8 mouse cellular contexts compared by ENCODE assay signal in the genomic region with DNA sequence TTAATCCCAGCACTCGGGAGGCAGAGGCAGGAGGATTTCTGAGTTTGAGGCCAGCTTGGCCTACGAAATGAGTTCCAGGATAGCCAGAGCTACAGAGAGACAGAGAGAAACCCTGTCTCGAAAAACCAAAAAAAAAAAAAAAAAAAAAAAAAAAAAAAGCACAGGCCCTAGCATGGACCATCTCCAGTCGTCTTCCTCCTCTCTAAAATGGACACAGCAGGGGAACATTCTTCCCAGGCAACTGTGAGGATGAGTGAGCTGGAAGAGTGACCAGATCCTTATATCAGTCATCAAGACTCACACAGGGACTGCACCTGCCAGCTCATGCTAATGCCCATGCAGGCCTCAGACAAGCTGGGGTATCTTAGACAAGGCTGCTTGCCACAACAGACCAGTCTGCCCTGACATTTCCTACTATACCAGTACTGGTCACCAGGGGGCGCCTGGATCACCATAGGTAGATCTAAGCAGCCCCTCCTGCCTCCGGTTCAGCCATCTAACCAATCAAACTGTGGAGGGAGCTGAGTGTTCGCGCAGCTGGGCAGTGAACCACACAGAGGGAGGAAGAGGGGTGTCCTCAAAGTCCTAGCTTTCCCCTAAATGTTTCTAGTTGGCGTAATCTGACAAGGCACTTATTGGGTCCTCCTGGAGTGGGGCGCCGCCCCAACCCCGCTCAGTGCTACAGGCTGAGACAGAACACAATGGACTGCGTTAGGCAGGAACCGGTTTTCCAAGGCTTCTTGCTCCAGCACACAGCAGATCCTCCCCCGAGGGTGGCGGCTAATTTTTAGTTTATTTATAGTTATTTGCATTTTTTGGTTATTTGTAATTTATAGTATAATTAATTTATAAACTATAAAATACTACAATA. TPM values are rescaled to one million over a fixed set of nuclear protein-coding genes. Genes with fewer than 3 reads are reported as not detected.
DNase-seq lines count a peak whose midpoint lies in the region; ATAC-seq and TF ChIP-seq lines count a peak whose summit lies in the region.

No protein-coding gene starts in this region.

- H3K4me3 ChIP-seq in C2C12 (ENCODE audit: insufficient read depth, poor library complexity, severe bottlenecking), result no peak overlapping the region
- peak overlapping the region; percentile 39 for H3K4me3 ChIP-seq in heart, embryonic 12.5 days
- H3K4me3 ChIP-seq in kidney, postnatal 0 days (replicated peaks; ENCODE audit: low read depth, low read length), result no peak overlapping the region
- H3K4me3 ChIP-seq in liver, embryonic 11.5 days (ENCODE audit: low read depth, low read length), result peak overlapping the region; percentile 31; the same call in 1 of the 2 replicates
- H3K4me3 ChIP-seq in stomach, embryonic 15.5 days (replicated peaks), result peak overlapping the region; percentile 35

- no peaks in the 10 kb centered on the region for H3K4me1 ChIP-seq in heart, embryonic 12.5 days (replicated peaks)
- H3K4me1 ChIP-seq in kidney, postnatal 0 days (replicated peaks; ENCODE audit: insufficient read depth, low read length), result no peaks in the 10 kb centered on the region
- H3K4me1 ChIP-seq in liver, embryonic 11.5 days (replicated peaks; ENCODE audit: control insufficient read depth, insufficient read depth, low read length), result no peaks in the 10 kb centered on the region
- no peaks in the 10 kb centered on the region for H3K4me1 ChIP-seq in stomach, embryonic 15.5 days

- H3K79me2 ChIP-seq in C2C12 (ENCODE audit: control insufficient read depth, insufficient read depth), result no peaks in the 10 kb centered on the region

- peak overlapping the region; percentile 73 for H3K4me2 ChIP-seq in heart, embryonic 12.5 days
- H3K4me2 ChIP-seq in kidney, postnatal 0 days (ENCODE audit: low read length), result peak overlapping the region; percentile 59
- peak overlapping the region; percentile 66 for H3K4me2 ChIP-seq in liver, embryonic 11.5 days
- H3K4me2 ChIP-seq in stomach, embryonic 15.5 days, result peak overlapping the region; percentile 71

- no peaks in the 10 kb centered on the region for H3K36me3 ChIP-seq in C2C12 (ENCODE audit: control insufficient read depth, insufficient read depth)
- no peaks in the 10 kb centered on the region for H3K36me3 ChIP-seq in heart, embryonic 12.5 days
- H3K36me3 ChIP-seq in kidney, postnatal 0 days (ENCODE audit: insufficient read depth, low read length), result no peaks in the 10 kb centered on the region
- H3K36me3 ChIP-seq in liver, embryonic 11.5 days (ENCODE audit: control insufficient read depth, insufficient read depth, low read length), result no peaks in the 10 kb centered on the region
- no peaks in the 10 kb centered on the region for H3K36me3 ChIP-seq in stomach, embryonic 15.5 days

- no peaks in the 10 kb centered on the region for H3K27me3 ChIP-seq in C2C12 (ENCODE audit: control insufficient read depth, insufficient read depth, insufficient read length)
- no peaks in the 10 kb centered on the region for H3K27me3 ChIP-seq in heart, embryonic 12.5 days (replicated peaks)
- H3K27me3 ChIP-seq in kidney, postnatal 0 days (ENCODE audit: insufficient read depth, low read length), result no peaks in the 10 kb centered on the region
- no peaks in the 10 kb centered on the region for H3K27me3 ChIP-seq in liver, embryonic 11.5 days (replicated peaks; ENCODE audit: control insufficient read depth, insufficient read depth, low read length)
- H3K27me3 ChIP-seq in stomach, embryonic 15.5 days (replicated peaks), result no peaks in the 10 kb centered on the region

- H3K9ac ChIP-seq in heart, embryonic 12.5 days, result no peak overlapping the region
- no peak overlapping the region for H3K9ac ChIP-seq in kidney, postnatal 0 days (ENCODE audit: low read depth, low read length)
- H3K9ac ChIP-seq in liver, embryonic 11.5 days (ENCODE audit: low read depth, low read length), result no peak overlapping the region
- peak overlapping the region; percentile 32; the same call in 1 of the 2 replicates for H3K9ac ChIP-seq in stomach, embryonic 15.5 days

- no peak overlapping the region for H3K27ac ChIP-seq in heart, embryonic 12.5 days (ENCODE audit: poor library complexity, severe bottlenecking)
- peak overlapping the region; percentile 47; the same call in 1 of the 2 replicates for H3K27ac ChIP-seq in kidney, postnatal 0 days
- no peak overlapping the region for H3K27ac ChIP-seq in liver, embryonic 11.5 days (ENCODE audit: low read depth, low read length)
- H3K27ac ChIP-seq in stomach, embryonic 15.5 days, result peak overlapping the region; percentile 79

- DNase-seq in brain, embryonic 14.5 days (ENCODE audit: low read depth), result peak; percentile 98
- DNase-seq in kidney, postnatal 0 days (ENCODE audit: low spot score), result peak; percentile 97
- DNase-seq in liver, embryonic 11.5 days (ENCODE audit: low spot score), result peak; percentile 93
- DNase-seq in natural killer cell, adult 2 months (ENCODE audit: low spot score in 2 of 2), result peak; percentile 94 to 95

- H3K79me3 ChIP-seq in C2C12 (ENCODE audit: low read depth), result no peaks in the 10 kb centered on the region

- 21% methylated on average over 16 of the region's 16 CpGs for WGBS in heart, embryonic 12.5 days
- WGBS in kidney, postnatal 0 days, result 22% methylated on average over 16 of the region's 16 CpGs
- 22% methylated on average over 16 of the region's 16 CpGs for WGBS in liver, embryonic 11.5 days
- 19% methylated on average over 16 of the region's 16 CpGs for WGBS in stomach, embryonic 15.5 days

- peak; percentile 77 for ATAC-seq in erythroid progenitor cell, adult 5-6 weeks (replicated peaks; ENCODE audit: low FRiP score, poor library complexity, severe bottlenecking)
- peak; percentile 82 for ATAC-seq in heart, embryonic 12.5 days (ENCODE audit: insufficient number of reproducible peaks, low FRiP score)
- peak; percentile 91 for ATAC-seq in kidney, postnatal 0 days (replicated peaks; ENCODE audit: low FRiP score, low read depth)
- peak; percentile 86 for ATAC-seq in liver, embryonic 11.5 days (replicated peaks; ENCODE audit: low FRiP score)
- peak; percentile 91 for ATAC-seq in stomach, embryonic 15.5 days (ENCODE audit: insufficient read depth, low FRiP score, low read depth)

- H3ac ChIP-seq in C2C12 (ENCODE audit: control insufficient read depth, insufficient read length, low read depth), result peak overlapping the region; percentile 1

- no peaks in the 10 kb centered on the region for H3K9me3 ChIP-seq in heart, embryonic 12.5 days (replicated peaks)
- H3K9me3 ChIP-seq in kidney, postnatal 0 days (replicated peaks; ENCODE audit: low read length), result no peaks in the 10 kb centered on the region
- H3K9me3 ChIP-seq in liver, embryonic 11.5 days (ENCODE audit: control insufficient read depth, low read length), result no peaks in the 10 kb centered on the region
- H3K9me3 ChIP-seq in stomach, embryonic 15.5 days, result no peaks in the 10 kb centered on the region

- TF ChIP-seq POLR2A in brain, embryonic 14.5 days (IDR thresholded peaks at IDR 0.05; ENCODE audit: borderline replicate concordance, extremely low read depth, insufficient read depth, insufficient read length, poor library complexity, severe bottlenecking), result peak; percentile 19; the same call in 1 of the 2 replicates

- TF ChIP-seq CTCF in C2C12 (IDR thresholded peaks at IDR 0.05; ENCODE audit: control insufficient read depth, insufficient read depth, insufficient read length), result peak; percentile 76
- TF ChIP-seq CTCF in brain, embryonic 14.5 days (IDR thresholded peaks at IDR 0.05; ENCODE audit: borderline replicate concordance, extremely low read depth, insufficient read depth, insufficient read length), result peak; percentile 88
- peak; percentile 92 for TF ChIP-seq CTCF in kidney, postnatal 0 days (IDR thresholded peaks at IDR 0.05; ENCODE audit: low read depth)

TF ChIP-seq in C2C12, 6 proteins besides CTCF, POLR2A, EP300 and RAD21 (continues in another document):
- peak; percentile 18 for TF ChIP-seq MAX (IDR thresholded peaks at IDR 0.05)
- no peak for TF ChIP-seq USF1 (IDR thresholded peaks at IDR 0.05; ENCODE audit: low read depth)
- TF ChIP-seq MYOG (IDR thresholded peaks at IDR 0.05; ENCODE audit: control insufficient read depth, extremely low read depth, insufficient read length), result no peak
- no peak for TF ChIP-seq FOSL1 (IDR thresholded peaks at IDR 0.05; ENCODE audit: insufficient read depth, low read length, poor library complexity, severe bottlenecking)

RNA-seq across cellular contexts. Expression of a gene that starts 51.6 kb away (rescaled TPM):
- polyA plus RNA-seq in C2C12 (2012; fragmentation: generic; extraction: Trizol), result under 0.01 TPM
- polyA plus RNA-seq in brain, embryonic 14.5 days (2012; rRNA removed), result 0.35 and 0.53 TPM in 2 replicates
- not detected in 2 replicates for total RNA-seq in erythroid progenitor cell, adult 5-6 weeks (2015; ENCODE audit: low replicate concordance)
- not detected in 2 replicates for total RNA-seq in erythroid progenitor cell, adult 5-6 weeks (2017; ENCODE audit: low replicate concordance)
- polyA plus RNA-seq in heart, embryonic 12.5 days (2016; fragmentation: Nextera tagmentation; extraction: Ambion mirVana), result 0.26 and 1.0 TPM in 2 replicates
- polyA plus RNA-seq in kidney, postnatal 0 days (2015; fragmentation: Nextera tagmentation; extraction: Ambion mirVana), result 1.0 and 2.1 TPM in 2 replicates
- 0.36 TPM in 1 of 2 replicates, not detected in the other for polyA plus RNA-seq in liver, embryonic 11.5 days (2014; fragmentation: Nextera tagmentation; extraction: Ambion mirVana)
- 0.59 and 1.1 TPM in 2 replicates for polyA plus RNA-seq in stomach, embryonic 15.5 days (2015; fragmentation: Nextera tagmentation; extraction: Ambion mirVana)

RNA-seq across cellular contexts. Expression of a gene that starts 52.2 kb away (rescaled TPM):
- polyA plus RNA-seq in C2C12 (2012; fragmentation: generic; extraction: Trizol), result 13.8 TPM
- 26.3 and 31.1 TPM in 2 replicates for polyA plus RNA-seq in brain, embryonic 14.5 days (2012; rRNA removed)
- total RNA-seq in erythroid progenitor cell, adult 5-6 weeks (2015; ENCODE audit: low replicate concordance), result not detected in 2 replicates
- total RNA-seq in erythroid progenitor cell, adult 5-6 weeks (2017; ENCODE audit: low replicate concordance), result 0.51 and 0.76 TPM in 2 replicates
- polyA plus RNA-seq in heart, embryonic 12.5 days (2016; fragmentation: Nextera tagmentation; extraction: Ambion mirVana), result 13.4 and 16.4 TPM in 2 replicates
- 41.2 and 46.2 TPM in 2 replicates for polyA plus RNA-seq in kidney, postnatal 0 days (2015; fragmentation: Nextera tagmentation; extraction: Ambion mirVana)
- 7.8 and 8.1 TPM in 2 replicates for polyA plus RNA-seq in liver, embryonic 11.5 days (2014; fragmentation: Nextera tagmentation; extraction: Ambion mirVana)
- 21.2 and 23.1 TPM in 2 replicates for polyA plus RNA-seq in stomach, embryonic 15.5 days (2015; fragmentation: Nextera tagmentation; extraction: Ambion mirVana)

RNA-seq across cellular contexts. Expression of a gene that starts 55.6 kb away (rescaled TPM):
- polyA plus RNA-seq in C2C12 (2012; fragmentation: generic; extraction: Trizol), result not detected
- 0.83 and 1.7 TPM in 2 replicates for polyA plus RNA-seq in brain, embryonic 14.5 days (2012; rRNA removed)
- not detected in 2 replicates for total RNA-seq in erythroid progenitor cell, adult 5-6 weeks (2015; ENCODE audit: low replicate concordance)
- not detected in 2 replicates for total RNA-seq in erythroid progenitor cell, adult 5-6 weeks (2017; ENCODE audit: low replicate concordance)
- 0.53 TPM in 1 of 2 replicates, not detected in the other for polyA plus RNA-seq in heart, embryonic 12.5 days (2016; fragmentation: Nextera tagmentation; extraction: Ambion mirVana)
- 0.30 TPM in 1 of 2 replicates, not detected in the other for polyA plus RNA-seq in kidney, postnatal 0 days (2015; fragmentation: Nextera tagmentation; extraction: Ambion mirVana)
- not detected in 2 replicates for polyA plus RNA-seq in liver, embryonic 11.5 days (2014; fragmentation: Nextera tagmentation; extraction: Ambion mirVana)
- 0.23 and 0.48 TPM in 2 replicates for polyA plus RNA-seq in stomach, embryonic 15.5 days (2015; fragmentation: Nextera tagmentation; extraction: Ambion mirVana)

Comparison
In these comparisons a context has a peak if more than half of its experiments do, and no peak if none do; other contexts are left out.
1. H3K4me3 ChIP-seq: peak in heart, embryonic 12.5 days (single experiment), liver, embryonic 11.5 days (single experiment) and stomach, embryonic 15.5 days (single experiment); none in C2C12 (single experiment) and kidney, postnatal 0 days (single experiment).
2. H3K27ac ChIP-seq: peak in kidney, postnatal 0 days (single experiment) and stomach, embryonic 15.5 days (single experiment); none in heart, embryonic 12.5 days (single experiment) and liver, embryonic 11.5 days (single experiment).
3. Peak in every context shown above with its lines, with median percentiles within 50 percentile points of each other: CTCF ChIP-seq, DNase-seq, ATAC-seq and H3K4me2 ChIP-seq.